Mouse (Mus musculus): ENCODE measurements around the gene Tank. TPM values are rescaled to one million over a fixed set of nuclear protein-coding genes. Genes with fewer than 3 reads are reported as not detected.

The Tank gene
- polyA plus RNA-seq, 1 experiment from 2014 or later, result 28.3 TPM

DNA sequence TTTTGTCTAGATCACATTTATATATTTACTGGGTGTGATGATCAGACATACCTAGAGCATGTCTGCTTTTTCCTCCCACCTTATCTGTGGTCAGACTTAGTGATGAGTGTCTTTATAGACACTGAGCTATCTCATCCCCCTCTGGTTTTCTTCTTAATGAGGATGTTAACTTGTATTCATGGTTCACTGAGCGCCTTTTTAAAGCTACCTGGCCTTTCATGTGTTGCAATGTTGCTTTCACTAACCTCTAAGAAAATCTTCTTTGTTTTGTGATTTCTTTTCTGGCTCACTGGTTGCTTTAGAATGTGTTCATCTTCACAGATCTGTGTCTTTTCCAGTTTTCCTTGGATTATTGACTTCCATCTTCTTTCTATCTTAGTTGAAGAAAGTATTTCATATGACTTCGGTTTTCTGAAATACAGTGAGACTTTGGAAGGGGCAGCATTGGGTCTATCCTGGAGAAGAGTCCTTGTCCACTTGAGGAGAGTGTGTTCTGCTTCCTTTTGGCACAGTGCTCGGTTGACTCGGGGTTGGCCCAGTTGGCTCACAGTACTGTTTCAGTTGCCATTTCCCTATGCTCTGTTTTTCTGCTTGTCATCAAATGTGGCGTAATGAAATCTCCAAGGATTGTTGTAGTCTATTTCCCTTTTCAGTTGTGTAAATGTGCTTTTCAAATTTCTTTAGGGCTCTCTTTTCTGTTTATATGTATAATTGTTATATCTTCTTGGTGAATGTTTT is 4.4 kb downstream of the Tank start:
- WGBS, result 93% methylated on average over 5 of the region's 5 CpGs
- H3K27me3 ChIP-seq, result no peaks in the 10 kb centered on the region
- H3K4me3 ChIP-seq (replicated peaks), result no peak overlapping the region
- no peaks in the 10 kb centered on the region for H3K4me1 ChIP-seq (replicated peaks)
- no peak overlapping the region for H3K27ac ChIP-seq
- H3K4me2 ChIP-seq (replicated peaks), result no peak overlapping the region
- H3K36me3 ChIP-seq, result no peaks in the 10 kb centered on the region
- no peak for ATAC-seq
- no peaks in the 10 kb centered on the region for H3K9me3 ChIP-seq
- no peak overlapping the region for H3K9ac ChIP-seq (replicated peaks)

DNA sequence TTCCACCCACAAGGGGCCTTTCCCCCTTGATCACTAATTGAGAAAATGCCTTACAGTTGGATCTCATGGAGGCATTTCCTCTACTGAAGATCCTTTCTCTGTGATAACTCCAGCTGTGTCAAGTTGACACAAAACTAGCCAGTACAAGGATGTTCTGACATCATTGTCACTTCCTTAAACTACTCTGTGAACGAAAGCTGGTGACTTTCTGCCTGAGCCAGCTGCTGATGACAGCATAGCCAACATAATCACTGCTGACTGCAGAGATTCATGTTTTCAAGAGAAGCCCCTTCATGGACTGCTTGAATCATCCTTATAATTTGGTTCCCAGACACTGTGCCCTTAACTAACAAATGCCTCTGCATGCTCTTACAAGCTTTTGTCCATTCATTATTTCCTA is 7.1 kb downstream of the Tank start:
- no peaks in the 10 kb centered on the region for H3K27me3 ChIP-seq
- H3K36me3 ChIP-seq, result no peaks in the 10 kb centered on the region
- H3K4me2 ChIP-seq (replicated peaks), result no peak overlapping the region
- H3K27ac ChIP-seq, result no peak overlapping the region
- 86% methylated on average over 1 of the region's 1 CpGs for WGBS
- no peaks in the 10 kb centered on the region for H3K4me1 ChIP-seq (replicated peaks)
- ATAC-seq, result no peak
- H3K9me3 ChIP-seq, result no peaks in the 10 kb centered on the region
- no peak overlapping the region for H3K9ac ChIP-seq (replicated peaks)
- no peak overlapping the region for H3K4me3 ChIP-seq (replicated peaks)

DNA sequence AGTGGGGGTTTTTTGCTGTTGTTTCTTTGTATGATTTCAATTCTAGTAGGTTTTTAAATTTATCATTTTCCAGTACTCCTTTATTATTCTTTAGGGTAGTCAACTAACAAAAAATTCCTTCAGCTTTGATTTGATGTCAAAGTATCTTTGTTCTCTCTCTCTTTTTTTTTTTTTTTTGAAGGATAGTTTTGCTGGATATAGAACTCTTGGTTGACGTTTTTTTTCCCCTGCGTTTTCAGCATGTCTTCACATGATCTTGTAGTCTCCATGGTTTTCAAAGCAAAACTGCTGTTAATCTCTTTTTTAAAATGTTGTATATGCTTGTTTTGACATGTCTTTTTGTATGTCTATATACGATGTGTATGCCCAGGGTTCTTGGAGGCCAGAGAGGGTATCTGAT is 7.8 kb downstream of the Tank start:
- ATAC-seq, result no peak
- 92% methylated on average over 3 of the region's 3 CpGs for WGBS
- no peaks in the 10 kb centered on the region for H3K27me3 ChIP-seq
- H3K4me1 ChIP-seq (replicated peaks), result no peaks in the 10 kb centered on the region
- no peak overlapping the region for H3K4me2 ChIP-seq (replicated peaks)
- H3K36me3 ChIP-seq, result no peaks in the 10 kb centered on the region
- no peak overlapping the region for H3K27ac ChIP-seq
- H3K9me3 ChIP-seq, result no peaks in the 10 kb centered on the region
- H3K4me3 ChIP-seq (replicated peaks), result no peak overlapping the region
- no peak overlapping the region for H3K9ac ChIP-seq (replicated peaks)

DNA sequence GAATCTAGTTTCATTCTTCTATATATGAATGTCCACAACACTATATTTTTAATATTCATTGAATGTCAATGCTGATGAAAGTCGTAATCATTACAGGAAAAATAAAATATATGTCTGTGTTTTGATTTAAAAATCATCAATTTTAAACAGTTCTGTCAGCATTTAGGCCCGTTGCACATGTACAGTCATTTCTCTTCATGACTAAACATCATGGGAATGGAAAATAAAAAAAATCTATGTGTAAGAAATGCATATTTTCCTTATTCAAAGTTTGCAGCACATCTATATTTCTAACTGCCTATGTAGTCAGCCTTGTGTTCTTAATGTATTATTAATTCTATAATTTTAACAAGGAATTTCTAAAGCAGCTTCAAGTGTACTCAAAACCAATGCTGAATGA is 12.4 kb downstream of the Tank start:
- WGBS, result 90% methylated on average over 2 of the region's 2 CpGs

DNA sequence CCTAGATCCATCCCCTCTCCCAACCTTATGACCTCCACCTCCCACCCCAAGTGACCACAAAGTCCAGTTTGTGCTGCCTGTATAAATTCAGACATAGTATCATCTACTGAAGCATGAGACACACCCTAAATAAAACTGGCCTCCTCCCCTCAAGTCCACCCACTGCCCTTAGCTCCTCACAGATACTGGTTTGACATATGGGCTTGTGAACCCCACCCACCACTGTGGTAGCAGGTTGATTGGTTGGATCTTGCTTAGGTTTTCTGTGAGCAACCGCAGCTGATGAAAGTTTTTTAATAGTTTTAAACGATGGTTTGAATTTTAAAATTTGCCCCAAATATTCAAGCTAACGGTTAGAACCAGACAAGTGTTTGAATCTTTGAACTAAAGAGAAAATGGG is 13.7 kb downstream of the Tank start:
- no peak overlapping the region for H3K27ac ChIP-seq
- H3K4me1 ChIP-seq (replicated peaks), result peaks cover 12% of the 10 kb centered on the region
- 93% methylated on average over 3 of the region's 3 CpGs for WGBS
- no peaks in the 10 kb centered on the region for H3K9me3 ChIP-seq
- no peaks in the 10 kb centered on the region for H3K36me3 ChIP-seq
- H3K9ac ChIP-seq (replicated peaks), result no peak overlapping the region
- no peak for ATAC-seq
- no peak overlapping the region for H3K4me3 ChIP-seq (replicated peaks)
- H3K27me3 ChIP-seq, result no peaks in the 10 kb centered on the region
- no peak overlapping the region for H3K4me2 ChIP-seq (replicated peaks)

More for the DNA sequence above, 12.4 kb downstream of the Tank start:
- Histone ChIP-seq H3K9me3 (no peaks in the 10 kb centered on the region), H3K4me1 (replicated peaks) (peaks cover 12% of the 10 kb centered on the region), H3K27ac (no peak overlapping the region), H3K4me2 (replicated peaks) (no peak overlapping the region), H3K36me3 (no peaks in the 10 kb centered on the region), H3K9ac (replicated peaks) (no peak overlapping the region), H3K4me3 (replicated peaks) (no peak overlapping the region), H3K27me3 (no peaks in the 10 kb centered on the region)
- no peak for ATAC-seq

DNA sequence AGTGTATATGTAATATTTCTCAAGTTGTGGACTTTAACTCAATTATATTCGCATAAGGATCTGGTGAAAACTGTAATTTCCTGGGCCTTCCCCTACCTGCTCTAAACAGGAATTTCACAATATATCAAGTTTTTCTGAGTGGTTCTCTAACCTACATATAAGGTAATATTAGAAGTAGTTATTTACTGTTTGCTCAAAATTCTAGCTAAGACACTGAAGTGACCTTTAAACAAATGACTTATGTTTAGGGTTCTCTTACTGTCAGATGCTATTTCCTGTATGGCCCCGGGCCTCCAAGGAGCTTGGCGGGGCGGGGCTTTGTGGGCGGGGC is 14.3 kb downstream of the Tank start:
- H3K27ac ChIP-seq, result no peak overlapping the region
- H3K9ac ChIP-seq (replicated peaks), result no peak overlapping the region
- 16% methylated on average over 5 of the region's 5 CpGs for WGBS

DNA sequence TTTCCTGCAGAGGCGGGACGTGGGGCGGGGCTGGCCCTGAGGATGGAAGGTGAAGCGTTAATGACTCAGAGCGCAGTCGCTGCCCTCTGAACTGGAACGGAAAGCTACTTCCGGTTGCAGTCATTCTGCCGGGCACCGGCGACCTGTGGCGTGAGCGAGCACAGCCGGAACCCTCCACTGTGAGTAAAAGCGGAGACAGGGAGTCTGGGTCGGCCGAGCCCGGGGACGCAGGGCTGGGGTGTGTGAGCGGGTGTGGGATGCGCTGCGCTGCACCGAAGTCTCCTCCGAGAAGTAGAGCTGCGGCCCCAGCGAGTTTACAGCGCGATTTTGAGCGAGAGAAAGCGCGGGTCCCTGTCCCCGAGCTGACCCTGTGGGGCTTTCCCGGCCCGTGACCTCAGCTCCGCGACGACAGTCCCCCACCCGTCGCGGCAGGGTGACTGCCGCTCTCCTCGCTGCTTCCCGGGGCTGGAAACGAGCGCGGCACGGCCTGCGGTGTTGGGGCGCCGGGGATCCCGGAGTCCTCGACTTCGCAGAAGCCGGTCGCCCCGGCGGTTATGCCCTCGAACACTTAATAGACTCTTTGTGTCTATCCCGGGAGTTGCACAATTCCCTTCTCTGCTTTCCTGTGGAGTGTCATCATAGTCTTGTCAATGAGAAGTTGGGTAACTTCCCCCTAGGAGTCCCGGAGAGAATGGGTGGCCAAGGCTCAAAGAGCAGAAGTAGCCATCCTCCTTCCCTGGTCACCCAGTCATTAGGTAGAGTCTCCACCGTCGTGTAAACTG is 14.8 kb downstream of the Tank start:
- peaks cover 14% of the 10 kb centered on the region for H3K4me1 ChIP-seq (replicated peaks)
- no peaks in the 10 kb centered on the region for H3K36me3 ChIP-seq
- H3K9ac ChIP-seq (replicated peaks), result peak overlapping the region; percentile 78
- peak overlapping the region; percentile 75 for H3K4me3 ChIP-seq (replicated peaks)
- H3K27me3 ChIP-seq, result no peaks in the 10 kb centered on the region
- H3K9me3 ChIP-seq, result no peaks in the 10 kb centered on the region
- peak; percentile 98 for ATAC-seq
- H3K27ac ChIP-seq, result peak overlapping the region; percentile 48
- WGBS, result under 1% methylated on average over 62 of the region's 62 CpGs
- peak overlapping the region; percentile 88 for H3K4me2 ChIP-seq (replicated peaks)

More for the DNA sequence above, 14.3 kb downstream of the Tank start:
- no peak for ATAC-seq
- H3K4me3 ChIP-seq (replicated peaks), result peak overlapping the region; percentile 75
- peak overlapping the region; percentile 88 for H3K4me2 ChIP-seq (replicated peaks)
- no peaks in the 10 kb centered on the region for H3K9me3 ChIP-seq
- H3K4me1 ChIP-seq (replicated peaks), result peaks cover 14% of the 10 kb centered on the region
- no peaks in the 10 kb centered on the region for H3K27me3 ChIP-seq
- no peaks in the 10 kb centered on the region for H3K36me3 ChIP-seq

DNA sequence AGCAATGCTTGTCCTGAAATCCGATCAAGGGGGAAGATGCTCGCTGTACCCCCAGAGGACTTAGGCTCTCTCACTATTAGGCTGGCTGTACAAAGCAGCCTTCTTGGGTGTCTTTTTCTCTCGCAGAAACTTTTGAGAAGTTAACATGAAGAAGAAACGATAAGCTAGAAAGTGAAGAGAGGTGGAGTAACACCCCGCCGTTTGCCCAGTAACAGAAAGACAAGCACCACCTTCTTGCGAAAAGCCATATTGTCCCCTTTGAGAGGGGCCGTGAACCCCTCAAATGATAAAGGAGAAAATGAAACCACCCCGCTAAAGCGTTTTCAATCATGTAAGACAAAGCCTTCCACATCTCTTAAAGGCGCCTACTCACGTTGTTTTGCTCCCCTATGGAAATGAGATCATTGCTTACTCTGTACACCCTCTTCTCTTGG is 15.5 kb downstream of the Tank start:
- Histone ChIP-seq H3K4me3 (replicated peaks) (peak overlapping the region; percentile 75), H3K9ac (replicated peaks) (peak overlapping the region; percentile 78), H3K9me3 (no peaks in the 10 kb centered on the region), H3K27me3 (no peaks in the 10 kb centered on the region), H3K36me3 (no peaks in the 10 kb centered on the region), H3K4me1 (replicated peaks) (peaks cover 14% of the 10 kb centered on the region), H3K27ac (peak overlapping the region; percentile 48; the same call in 1 of the 2 replicates), H3K4me2 (replicated peaks) (peak overlapping the region; percentile 88)
- ATAC-seq, result no peak
- 2% methylated on average over 12 of the region's 12 CpGs for WGBS

DNA sequence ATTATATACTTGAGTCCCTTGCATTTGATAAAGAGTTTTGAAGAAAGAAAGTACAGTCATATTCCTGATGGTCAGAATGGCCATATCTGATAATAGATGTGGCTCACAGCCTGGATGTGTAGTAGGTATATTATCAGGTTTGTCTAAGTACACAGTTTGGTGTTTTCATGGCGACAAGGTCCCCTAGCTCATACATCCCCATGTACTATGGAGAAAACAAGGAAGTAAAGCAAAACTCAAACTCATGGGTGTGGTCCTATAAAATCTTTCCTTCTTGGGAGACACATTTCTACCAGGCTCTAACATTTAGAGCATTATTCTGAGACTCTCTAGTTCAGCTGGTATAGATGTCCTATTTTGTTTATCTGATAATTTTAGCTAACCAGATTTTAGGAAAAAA is 21.3 kb downstream of the Tank start:
- Histone ChIP-seq H3K36me3 (no peaks in the 10 kb centered on the region), H3K27me3 (no peaks in the 10 kb centered on the region), H3K9ac (replicated peaks) (no peak overlapping the region), H3K4me3 (replicated peaks) (no peak overlapping the region), H3K27ac (no peak overlapping the region), H3K4me1 (replicated peaks) (0 out of 2 replicates have a peak, but pooled peaks cover 4% of the 10 kb centered on the region), H3K4me2 (replicated peaks) (no peak overlapping the region), H3K9me3 (no peaks in the 10 kb centered on the region)
- 92% methylated on average over 1 of the region's 1 CpGs for WGBS
- no peak for ATAC-seq

DNA sequence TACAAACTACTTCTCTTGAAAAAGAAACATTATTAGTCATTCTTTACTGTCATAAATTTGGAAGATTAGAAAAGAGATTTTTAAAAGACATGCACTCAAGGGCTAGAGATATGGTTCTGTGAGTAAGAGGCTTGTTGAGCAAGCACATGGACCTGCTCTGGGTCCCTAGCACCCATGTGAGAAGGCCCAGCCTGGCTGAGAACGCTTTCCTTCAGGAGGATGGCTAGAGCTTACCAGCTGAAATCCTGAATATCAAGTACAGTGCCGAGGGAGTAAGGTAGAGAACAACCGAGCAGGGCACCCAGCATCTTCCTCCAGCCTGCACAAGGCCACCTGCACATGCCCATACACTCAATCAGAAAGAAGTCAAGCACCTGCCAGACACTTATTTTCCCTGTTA is 25.1 kb downstream of the Tank start:
- H3K4me2 ChIP-seq (replicated peaks), result no peak overlapping the region
- no peaks in the 10 kb centered on the region for H3K36me3 ChIP-seq
- H3K27me3 ChIP-seq, result no peaks in the 10 kb centered on the region
- no peak overlapping the region for H3K4me3 ChIP-seq (replicated peaks)
- ATAC-seq, result no peak
- no peaks in the 10 kb centered on the region for H3K4me1 ChIP-seq (replicated peaks)
- no peaks in the 10 kb centered on the region for H3K9me3 ChIP-seq
- no peak overlapping the region for H3K9ac ChIP-seq (replicated peaks)
- no peak overlapping the region for H3K27ac ChIP-seq
- 82% methylated on average over 3 of the region's 3 CpGs for WGBS

DNA sequence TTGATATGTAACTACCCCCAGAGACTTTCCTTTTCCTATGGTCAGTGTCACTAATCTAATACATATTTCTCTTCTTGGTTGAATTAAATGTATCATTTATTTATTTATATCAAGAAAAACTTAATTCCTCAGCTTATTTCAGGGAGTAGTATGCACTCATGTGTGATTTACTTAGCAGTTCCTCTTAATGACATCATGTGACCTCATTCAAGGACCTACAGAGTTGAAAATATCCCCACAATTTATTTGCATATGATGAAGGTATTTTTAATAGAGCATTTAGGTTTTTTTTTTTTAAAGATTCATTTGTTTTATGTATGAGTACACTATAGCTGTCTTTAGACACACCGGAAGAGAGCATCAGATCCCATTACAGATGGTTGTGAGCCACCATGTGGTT is 28.6 kb downstream of the Tank start:
- WGBS, result 96% methylated on average over 1 of the region's 1 CpGs
- Histone ChIP-seq H3K9me3 (no peaks in the 10 kb centered on the region), H3K4me1 (replicated peaks) (no peaks in the 10 kb centered on the region), H3K27me3 (no peaks in the 10 kb centered on the region), H3K9ac (replicated peaks) (no peak overlapping the region), H3K4me2 (replicated peaks) (no peak overlapping the region), H3K4me3 (replicated peaks) (no peak overlapping the region), H3K27ac (no peak overlapping the region), H3K36me3 (no peaks in the 10 kb centered on the region)
- ATAC-seq, result no peak

DNA sequence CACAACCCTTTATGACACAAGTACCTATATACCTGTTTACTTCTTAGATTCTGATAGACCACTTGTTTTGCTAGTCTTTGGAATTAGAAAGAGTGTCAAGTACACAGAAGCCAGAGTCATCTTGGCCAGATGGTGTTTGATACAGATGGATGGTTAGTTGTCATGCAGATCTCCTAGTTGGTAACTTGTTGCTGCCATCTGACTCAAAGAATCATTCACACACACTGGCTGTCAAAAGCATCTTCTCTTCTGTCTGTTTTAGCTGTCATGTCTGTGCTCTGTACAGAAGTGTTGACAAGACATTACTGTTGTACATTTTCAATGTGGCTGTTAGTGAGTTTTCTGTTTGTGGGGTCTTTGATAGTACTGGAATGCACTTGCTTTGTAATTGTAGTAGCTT is 45.6 kb downstream of the Tank start:
- ATAC-seq, result no peak
- H3K9ac ChIP-seq (replicated peaks), result no peak overlapping the region
- H3K4me2 ChIP-seq (replicated peaks), result no peak overlapping the region

More for the DNA sequence above, 45.6 kb downstream of the Tank start:
- Histone ChIP-seq H3K27ac (no peak overlapping the region), H3K4me3 (replicated peaks) (no peak overlapping the region), H3K27me3 (no peaks in the 10 kb centered on the region), H3K9me3 (peaks cover 5% of the 10 kb centered on the region; the same call in 1 of the 2 replicates), H3K36me3 (peaks cover 35% of the 10 kb centered on the region), H3K4me1 (replicated peaks) (no peaks in the 10 kb centered on the region)
